Mouse (Mus musculus) megakaryocyte, adult 5-6 weeks (primary cell): ENCODE results near the gene Spag16. TPM values are rescaled to one million over a fixed set of nuclear protein-coding genes. Genes with fewer than 3 reads are reported as not detected.
"Not testable (repeated sequence)": the region's sequence is repeated elsewhere in the genome, so short reads cannot be mapped to it uniquely, and the experiment has no call there.

ENCODE experiments used
- ATAC-seq: 2 replicates; pipeline ENCODE4 v1.8.0; 2016; ENCODE audit warnings: mild to moderate bottlenecking, inconsistent platforms; ENCODE audit not compliant: poor library complexity, severe bottlenecking
- total RNA-seq, 2 experiments: library from RNA; stranded (forward) in 1 of 2; stranded (reverse) in 1 of 2; fragments of 153-499, 151-499 nt in 1 of 2; fragments of 221-1000, 200-1000 nt in 1 of 2; gene quantifications; 2 replicates each; pipeline versions ENCODE4 v1.2.3 to v1.2.4; 2015 to 2017

Spag16 gene
- not detected in 2 replicates for total RNA-seq (2015)
- not detected in 2 replicates for total RNA-seq (2017)

DNA sequence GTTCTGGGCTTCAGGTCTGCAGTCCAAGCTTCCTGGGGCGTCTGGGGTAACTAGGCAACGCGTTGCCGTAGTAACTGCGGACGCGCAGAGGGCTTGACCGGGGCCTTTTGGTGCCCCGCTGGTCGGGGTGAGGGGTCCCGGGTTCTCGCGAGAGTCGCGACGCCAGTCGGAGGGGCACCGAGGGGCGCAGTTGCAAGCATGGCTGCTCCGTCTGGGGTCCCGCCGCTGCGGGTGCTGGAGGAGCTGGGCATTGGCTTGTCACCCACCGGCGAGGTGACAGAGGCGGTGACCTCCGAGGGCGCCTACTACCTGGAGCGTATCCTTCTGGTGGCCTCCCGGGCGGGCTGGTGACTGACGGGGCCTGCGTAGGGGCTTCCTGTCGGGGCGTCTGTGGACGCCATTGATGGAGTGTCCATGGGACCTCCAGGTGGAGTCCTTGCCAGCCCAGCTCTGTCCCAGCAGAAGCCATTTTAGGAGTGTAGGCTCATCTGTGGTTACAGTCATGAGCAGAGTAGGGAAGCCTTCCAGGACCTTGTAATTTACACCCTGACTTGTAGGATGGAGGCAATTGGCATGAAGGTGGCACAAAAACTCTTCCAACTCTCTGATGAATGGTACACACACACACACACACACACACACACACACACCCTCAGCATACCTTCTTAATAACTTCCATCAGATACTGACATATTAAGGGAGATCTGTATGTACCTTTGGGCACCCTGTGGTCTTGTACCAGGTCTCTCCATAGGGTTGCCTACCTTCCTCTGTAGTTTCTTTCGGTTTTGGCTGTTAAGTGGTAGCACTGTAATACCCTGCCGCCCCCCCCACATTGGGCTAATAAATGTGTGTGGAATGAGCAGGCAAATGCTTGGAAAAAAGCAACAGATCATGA, at the start of gene Spag16:
TSS of gene Spag16 (plus strand) at position 165 of the 898 bp plus-strand sequence.
- ATAC-seq: no peak

DNA sequence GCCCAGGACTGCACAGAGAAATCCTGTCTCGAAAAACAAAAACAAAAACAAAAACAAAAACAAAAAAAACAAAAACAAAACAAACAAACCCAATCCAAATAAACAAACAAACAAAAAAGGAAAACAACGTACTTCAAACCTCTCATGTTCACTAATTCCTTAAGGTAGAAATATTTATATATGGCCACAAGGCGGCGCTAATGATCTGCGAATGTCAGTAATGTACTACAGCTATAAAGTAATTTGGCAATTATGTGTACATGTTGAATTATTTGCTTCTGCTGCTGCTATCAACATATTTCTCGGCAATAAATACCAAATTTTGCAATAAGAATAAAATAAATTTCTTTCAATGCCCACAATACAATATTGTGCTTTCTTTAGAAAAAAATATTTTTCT, 41.6 kb upstream of the Spag16 start:
- peak; percentile 63; the same call in 1 of the 2 replicates for ATAC-seq

DNA sequence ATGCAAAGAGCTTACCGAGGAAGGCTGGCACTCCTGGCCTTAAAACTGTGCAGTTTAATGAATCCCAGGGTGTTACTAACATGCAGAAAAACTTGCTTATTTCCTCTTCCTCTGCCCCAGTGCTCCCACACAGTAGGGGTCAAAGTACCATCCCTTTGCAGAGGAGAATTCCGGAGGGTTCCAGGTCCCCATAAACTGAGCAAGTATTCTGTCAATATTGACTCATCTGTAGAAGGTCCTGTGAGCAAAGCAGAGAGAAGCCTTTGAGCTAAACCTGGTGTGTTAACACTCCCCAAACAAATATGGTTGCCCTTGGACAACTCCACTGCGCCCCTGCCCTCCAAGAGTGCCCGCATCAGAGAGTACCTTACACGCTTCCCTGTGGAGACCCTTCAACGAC, 40.1 kb upstream of the Spag16 start:
- ATAC-seq: no peak

DNA sequence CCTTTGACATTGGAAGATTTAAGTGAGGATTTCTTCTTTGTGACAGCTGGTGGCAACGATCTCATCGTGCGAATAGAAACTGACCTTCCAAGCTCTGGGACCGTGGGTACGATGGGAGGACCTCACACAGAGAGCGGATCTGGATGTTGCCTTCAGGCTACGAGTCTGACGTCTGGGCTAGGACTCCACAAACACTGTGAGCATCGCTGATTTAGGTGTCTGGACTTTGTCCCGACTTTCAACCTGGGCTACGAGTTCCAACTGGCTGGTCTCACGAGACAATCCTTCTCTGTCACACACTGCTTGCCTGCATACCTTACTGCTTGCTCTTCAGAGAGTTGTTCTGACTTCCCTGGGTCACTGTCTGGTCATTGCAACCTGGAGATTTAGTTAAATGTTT, 39.4 kb upstream of the Spag16 start:
- no peak for ATAC-seq

DNA sequence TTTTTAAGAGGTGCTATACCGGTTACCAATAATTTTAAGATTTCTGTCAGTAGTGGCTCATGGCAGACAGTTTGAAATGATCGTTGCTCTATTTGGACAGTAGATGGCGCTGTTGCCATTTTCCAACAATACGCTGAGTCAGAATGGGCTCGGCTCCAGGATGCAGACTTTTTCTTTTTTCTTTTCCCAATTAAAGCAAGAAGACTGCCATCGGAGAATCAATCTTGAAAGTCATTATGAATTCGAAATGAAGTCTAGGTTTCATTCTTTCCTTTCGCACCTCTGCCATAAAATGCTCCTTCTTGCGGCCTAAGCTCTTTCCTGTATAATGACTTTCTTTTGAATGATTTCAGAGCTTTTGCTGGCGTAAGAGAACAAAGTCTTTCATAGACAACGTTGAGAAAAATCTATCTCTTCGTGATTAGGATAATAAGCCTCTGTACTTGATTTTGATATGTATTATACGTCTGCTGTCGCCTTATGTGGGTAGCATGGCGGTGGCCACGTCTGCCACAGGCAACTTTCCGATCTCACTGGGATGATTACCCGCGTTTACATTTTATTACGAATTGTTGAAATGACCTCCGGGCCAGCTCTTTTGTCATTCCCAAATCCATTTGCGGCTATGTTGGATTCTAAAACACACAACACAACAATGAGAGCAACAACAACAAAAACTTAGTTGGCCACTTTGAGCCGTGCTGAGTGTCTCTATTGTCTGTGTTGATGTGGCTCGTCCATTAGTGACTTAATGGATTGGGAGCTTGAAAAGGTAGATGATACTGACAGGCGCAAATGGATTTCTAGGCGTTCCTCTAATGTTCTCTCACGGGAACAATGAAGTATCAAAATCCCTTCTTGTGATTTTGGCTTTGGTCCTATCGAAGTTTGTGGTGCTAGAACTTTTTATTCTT, 36.2 kb upstream of the Spag16 start:
- ATAC-seq: peak; percentile 78

DNA sequence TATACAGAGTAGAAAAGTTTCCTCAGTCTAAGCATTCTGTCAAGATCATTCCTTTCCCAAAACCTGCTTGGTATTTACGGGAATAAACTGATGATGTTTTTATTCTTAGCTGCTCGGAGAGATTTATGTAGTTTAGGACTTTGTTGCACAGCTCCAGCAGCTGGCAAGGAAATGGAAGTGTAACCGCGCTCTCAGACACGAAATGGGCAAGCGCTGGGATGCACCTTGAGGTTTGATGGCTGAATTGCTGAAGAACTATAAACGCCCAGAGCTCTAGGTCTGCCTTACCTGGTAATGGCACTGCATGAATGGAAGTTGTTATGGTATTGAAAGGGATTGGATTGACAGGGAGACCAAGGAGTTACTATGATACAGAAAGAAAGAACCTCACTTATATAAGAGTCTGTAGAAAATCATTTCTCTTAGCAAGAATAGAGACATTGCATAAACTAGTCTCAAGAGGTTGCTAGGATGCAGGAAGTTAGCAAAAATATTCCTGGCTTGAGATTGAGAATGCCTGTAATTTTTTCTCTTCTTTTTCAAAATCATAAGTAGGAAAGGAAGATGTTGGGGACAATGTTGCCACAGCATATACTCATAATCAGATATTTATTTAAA, 27.7 kb upstream of the Spag16 start:
- no peak for ATAC-seq

DNA sequence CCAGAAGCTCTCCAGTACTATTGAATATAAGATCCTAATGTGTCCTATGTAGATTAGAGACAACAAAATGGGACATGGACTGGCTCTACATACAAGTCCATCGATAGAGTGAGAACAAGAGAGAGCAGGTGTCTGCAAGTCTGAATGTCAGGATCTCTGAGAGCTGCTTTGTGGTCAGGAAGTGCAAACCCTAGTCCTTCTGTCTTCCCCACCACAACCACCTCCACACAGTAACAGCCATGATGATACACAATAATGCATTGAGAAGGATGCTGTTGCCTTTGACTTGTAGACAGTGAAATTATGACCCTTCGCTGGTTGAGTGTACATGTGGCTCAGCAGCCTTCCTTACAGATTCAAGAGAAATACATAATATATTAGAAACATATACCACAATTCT, 16.6 kb upstream of the Spag16 start:
- ATAC-seq: no peak

DNA sequence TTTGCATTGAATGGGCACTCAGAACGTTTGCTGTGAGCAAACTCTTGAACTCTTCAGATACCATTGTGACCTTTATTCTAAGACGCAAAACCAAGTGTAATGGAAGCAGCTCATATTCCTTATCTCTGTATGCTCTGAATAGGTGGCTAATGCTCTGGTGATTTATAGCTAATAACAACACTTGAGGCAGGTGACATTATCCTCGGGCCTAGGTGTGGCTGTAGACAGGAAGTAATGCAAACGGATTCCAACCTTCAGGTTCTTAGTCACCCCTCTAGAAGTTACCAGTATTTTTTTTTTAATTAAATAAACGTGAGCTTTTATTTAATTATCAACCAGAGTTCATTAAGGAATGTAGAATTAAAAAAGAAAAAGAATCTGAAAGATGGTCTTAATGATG, 1.1 kb upstream of the Spag16 start:
- ATAC-seq: not testable (repeated sequence)

DNA sequence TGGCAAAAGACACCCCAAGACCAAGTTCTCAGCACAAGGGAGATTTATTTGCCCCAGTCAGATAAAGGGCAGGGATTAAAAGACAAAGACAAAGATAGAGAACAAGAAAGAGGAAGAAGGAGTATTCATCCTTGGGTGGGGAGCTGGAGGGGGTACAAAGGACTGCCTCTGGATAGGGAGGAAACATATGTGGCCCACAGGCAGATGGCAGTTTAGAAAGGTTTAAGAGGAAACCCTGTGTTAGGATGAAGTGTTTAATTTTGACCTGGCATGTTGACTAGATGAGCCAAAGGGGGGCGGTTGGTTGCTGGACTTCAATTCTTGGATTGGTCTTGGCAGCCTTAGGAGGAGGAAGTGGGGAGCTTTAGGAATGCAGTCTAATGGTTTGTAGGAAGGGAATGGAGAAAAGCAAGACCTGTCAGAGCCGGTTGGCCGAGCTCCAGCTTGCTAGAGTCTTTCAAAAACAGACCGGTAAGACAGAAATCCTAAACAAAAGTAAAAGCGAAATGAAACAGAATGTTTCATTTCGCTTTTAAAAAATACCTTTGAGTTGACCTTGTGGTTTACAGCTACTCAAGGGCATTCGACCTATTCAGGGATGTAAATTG, 2.2 kb downstream of the Spag16 start:
- no peak for ATAC-seq

DNA sequence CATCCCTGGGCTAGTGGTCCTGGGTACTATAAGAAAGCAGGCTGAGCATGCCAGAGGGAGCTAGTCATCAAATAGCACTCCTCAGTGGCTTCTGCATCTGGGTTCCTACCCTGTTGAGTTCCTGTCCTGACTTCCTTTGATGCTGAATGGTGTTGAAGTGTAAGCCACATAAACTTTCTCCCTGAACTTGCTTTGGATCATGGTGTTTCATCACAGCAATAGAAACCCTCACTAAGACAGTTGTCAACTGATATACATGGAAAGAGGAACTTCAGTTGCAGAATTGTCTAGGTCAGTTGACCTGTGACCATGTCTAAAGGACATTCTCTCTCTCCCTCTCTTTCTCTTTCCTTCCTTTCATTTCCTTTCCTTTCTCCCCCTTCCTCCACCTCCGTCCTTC, 3.8 kb downstream of the Spag16 start:
- no peak for ATAC-seq

DNA sequence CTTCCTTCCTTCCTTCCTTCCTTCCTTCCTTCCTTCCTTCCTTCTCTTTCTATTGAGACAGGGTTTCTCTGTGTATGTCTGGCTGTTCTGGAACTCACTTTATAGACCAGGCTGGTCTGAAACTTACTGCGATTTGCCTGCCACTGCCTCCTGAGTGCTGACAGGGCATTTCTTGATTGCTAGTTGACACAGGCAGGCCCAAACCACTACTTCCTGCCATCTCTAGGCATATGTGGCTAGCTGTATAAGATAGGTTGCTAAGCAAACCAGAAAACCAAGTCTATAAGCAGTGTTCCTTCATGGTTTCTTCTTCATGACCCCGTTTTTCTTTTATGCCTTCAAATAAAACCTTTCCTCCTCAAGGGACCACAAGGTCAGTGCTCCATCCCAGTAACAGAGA, 4.2 kb downstream of the Spag16 start:
- ATAC-seq: no peak

DNA sequence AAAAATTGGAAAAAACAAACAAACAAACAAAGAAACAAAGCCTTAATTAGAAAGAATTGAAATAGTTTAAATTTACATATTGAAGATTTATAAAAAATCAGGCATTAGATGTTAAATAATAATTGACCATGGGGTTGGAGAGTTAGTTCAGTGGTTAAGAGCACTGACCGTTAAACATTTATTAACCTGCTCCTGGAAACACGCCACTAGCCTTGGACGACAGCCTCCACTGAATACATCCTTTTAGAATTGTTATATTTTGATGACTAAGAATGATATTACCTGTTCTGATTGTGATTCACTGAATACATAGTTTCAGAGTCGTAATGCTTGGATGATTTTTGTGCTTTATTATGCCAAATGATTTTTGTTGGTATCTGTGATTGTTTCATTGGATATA, 6.7 kb downstream of the Spag16 start:
- ATAC-seq: not testable (repeated sequence)

DNA sequence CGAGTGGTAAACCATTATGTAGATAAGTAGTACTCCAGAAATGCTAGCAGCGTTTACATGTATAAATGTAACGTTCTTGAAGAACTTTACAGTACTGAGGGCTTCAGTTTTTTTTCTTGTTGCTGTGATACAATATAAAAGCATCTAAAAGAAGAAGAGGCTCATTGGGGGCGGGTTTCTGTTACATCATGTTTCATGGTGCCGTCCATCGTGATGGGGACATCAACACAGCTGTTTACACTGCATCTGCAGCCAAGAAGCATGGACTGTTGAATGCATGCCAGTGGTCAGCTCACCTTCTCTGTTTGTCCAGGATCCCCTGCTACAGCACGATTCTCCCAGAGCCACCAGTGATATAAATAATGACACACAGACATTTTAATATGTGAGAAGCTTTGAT, 26.7 kb downstream of the Spag16 start:
- ATAC-seq: no peak

DNA sequence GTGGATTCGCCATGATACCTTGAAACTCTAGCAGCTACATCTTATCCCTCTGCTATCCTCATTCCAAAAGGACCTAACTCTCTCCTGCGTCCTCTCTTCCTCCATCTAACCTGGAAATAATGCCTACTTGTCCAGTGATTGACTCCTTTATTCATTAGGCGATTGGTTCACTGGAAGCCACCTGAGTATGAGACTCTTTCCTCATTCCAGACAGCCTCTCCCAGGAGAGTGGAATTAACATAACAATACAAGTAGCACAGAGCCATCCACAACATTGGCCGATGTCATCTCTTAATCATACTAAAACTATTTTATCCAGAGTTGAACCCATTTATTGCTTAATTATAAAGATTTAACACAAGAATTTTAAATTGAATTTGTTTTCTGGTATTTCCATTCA, 41.0 kb downstream of the Spag16 start:
- no peak for ATAC-seq

DNA sequence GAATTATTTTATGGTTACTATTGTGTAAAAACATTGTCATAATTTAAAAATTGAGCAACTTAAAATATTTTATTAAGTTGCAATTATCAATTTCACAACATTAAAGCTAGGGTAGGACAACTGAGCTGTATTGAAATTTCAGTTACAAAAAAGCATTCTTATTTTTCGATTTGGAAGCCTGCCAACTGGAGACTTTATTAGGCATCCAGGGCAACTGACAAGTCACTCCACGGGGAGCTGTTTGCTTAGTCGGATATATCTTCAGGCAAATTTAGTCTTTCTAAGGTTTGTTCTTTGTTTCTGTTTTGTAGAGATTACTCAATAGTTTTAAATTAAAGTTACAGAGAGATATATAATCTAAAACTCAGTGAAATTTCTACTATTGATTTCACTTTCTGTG, 129.8 kb downstream of the Spag16 start:
- no peak for ATAC-seq

DNA sequence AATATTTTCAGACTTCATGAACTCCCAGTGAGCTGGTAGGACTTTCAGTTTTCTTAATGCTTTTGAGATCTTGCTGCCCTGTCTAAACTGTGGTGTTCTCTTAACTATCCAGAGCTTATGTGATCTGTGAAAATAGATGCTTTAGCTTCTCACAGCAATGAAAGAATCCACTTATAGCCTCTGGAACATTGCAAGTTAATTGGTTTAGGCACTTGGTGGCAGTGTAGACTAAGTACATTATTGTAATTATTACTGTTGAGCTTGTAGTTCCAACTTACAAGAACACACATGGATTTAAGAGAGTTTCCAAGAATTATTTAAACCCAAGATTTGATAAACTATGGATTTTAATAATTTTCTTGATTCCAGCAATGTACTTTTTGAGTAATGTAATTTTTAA, 170.1 kb downstream of the Spag16 start:
- ATAC-seq: no peak

DNA sequence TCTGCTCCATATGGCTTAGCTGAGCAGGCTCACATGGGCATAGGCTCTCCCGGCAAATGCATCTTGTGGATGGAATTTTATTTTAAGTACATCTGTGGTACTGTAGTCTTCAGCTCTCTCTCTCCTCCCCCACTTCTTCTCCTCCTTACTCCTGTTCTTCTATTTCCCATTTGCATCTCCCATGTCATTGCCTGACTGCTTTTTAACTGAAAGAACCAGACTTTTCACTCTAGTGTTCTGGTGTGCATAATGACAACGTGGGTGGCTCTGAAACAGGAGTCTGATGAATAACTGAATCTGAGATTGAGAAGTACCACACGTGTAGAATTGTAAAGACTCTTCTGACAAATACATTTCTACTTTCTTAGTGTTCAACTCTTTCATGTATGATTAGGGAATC, 186.2 kb downstream of the Spag16 start:
- no peak for ATAC-seq

DNA sequence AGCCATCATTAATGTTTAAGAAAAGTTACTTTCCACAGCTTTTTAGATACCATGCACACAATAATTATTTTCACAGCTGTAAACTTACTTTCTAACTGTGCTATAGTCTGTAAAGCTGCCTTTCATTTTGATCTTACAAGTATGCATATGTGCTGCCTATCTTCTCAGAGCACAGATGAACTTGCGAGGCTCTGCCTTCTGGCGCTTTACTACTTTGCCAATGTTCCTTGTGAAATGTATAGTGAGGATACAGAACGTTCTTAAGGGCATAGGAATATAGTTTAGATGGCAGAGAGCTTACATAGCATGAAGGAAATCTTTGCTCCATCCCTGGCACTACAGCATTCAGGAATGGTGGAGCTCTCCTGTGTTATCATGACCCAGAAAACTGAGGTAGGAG, 210.6 kb downstream of the Spag16 start:
- ATAC-seq: no peak

DNA sequence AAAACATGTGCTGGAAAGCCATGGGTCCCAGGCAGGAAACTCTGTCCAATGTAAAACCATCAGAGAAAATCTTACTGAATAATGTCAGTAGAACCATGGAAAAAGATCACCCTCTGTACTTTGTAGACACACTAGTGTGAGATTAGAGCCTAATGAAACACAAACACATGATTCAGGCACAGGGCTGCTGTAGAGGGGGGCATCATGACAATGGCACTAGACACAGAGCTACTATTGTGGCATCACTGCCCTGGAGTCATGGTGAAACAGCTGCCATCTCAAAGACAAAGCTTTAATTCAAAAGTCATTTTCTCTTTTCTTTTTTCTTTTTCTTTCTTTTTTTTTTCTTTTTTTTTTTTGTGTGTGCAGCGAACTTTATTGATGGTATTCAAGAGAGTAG, 240.6 kb downstream of the Spag16 start:
- ATAC-seq: no peak

DNA sequence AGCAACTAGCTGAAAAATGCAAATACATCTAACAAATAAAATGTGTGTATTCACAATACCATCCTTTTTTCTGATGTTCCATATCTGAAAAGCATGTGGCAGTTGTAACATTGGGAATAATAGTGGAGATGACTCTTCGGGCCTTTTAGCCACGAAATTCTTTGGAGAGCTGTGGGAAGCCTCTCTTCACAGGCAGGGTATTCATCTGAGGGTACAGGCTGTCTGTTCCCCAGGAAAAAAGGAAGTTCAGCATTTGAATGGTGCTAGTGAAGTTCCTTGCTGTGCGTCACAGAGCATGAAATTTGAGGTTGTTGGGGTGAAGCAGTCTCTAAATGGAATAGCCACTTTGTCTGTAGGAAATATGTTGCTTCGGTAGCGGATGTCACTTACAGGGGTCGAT, 246.7 kb downstream of the Spag16 start:
- no peak for ATAC-seq

DNA sequence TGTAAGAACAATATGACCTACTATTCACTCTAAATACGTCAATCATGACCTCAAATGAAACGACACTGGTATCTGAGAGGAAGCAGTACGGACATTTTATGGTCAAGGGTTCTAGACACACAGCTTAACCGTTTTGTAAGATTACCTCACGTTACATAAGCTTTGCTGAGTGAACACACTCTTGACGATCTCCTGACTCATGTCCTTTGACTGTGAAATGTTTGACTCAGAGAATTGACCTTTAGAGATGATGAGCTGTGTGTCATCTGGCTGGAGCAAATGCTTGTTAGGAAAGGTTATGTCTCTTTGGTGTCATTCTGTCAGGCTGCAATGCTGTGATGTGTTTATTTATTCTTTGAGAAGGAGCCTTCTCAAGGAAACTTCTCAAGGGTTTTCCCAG, 252.0 kb downstream of the Spag16 start:
- no peak for ATAC-seq
